Mouse (Mus musculus): ENCODE measurements at regions not wholly inside any gene's neighbourhood (a gene's known extent, or its start where the extent isn't known, plus 50 kb on each side); places are given as distances from the start of the nearest gene placed in this dataset.
"Not testable (repeated sequence)": the region's sequence is repeated elsewhere in the genome, so short reads cannot be mapped to it uniquely, and the experiment has no call there.

DNA sequence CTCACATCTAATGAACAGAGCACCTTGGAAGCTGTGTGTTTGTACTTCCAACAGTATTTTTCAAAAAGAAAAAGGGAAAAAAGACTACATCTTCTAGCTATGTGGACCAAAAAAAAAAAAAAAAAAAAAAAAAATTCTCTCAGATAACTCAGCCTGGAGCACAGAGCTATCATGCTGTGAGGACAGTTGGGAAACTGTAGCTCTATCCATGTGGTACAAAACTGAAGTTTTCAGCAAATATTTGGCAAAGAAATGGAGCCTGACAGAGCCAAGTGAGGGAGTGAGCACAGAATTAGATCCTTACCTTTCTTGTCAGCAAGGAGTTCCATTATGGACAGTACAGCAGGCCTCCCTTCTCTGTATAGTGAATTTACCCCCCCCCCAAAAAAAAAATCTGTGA, 550.2 kb downstream of the Rapgef2 start:
- DNase-seq = no peak

DNA sequence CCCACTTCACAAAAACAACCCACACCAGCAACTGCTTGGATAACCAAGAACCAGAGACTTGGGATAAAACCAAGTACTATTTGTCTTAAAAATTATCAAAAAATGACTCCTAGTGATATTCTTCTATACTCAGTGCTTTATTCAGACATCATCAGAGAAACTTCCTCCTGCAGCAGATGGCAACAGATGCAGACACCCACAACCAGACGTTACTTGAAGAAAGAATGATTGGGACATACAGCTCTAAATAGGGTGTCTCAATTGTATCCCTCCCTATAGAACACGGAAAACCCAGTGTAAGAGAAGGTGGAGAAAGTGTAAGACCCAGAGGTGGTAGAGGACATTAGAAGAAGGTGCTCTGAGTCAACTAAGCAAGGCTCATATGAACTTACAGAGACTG, 569.6 kb downstream of the Rapgef2 start:
- no peak for DNase-seq

DNA sequence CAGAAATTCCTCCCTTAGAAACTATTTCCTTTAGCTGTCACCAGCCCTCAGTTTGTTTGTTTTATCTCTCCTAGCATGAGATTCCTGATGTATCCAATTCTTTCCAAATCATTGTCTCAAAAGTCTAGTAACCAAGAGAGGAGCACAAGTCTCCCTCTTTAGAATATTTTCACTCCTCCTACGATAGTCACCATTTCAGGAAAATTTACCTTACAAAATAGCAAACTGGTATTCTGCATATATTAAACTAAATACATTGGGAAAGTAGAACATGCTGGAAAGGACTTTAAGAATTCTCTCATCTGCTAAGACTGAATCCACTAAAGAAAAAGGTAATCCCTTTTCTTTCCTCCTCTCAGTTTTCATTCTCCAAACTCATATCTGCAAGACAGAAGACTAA, 578.6 kb downstream of the Rapgef2 start:
- no peak for DNase-seq

DNA sequence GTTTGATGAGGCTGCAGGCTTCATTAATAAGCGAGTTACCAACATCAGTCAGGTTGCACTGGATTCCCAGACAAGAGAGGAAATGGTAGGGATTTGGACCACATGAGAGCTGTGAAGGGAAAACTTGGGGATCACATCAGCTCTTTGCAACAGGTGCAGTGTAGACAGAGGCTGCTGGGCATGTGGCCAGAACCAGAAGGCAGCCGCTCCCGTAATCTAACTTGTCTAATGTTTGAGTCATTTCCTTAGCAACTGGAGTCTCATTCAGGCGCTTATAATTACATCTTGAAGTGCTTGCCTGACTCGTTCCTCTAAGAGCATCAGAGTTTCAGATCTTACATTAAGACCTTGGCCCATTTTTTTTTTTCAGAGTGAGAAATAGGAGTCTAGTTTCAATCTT, 587.4 kb downstream of the Rapgef2 start:
- DNase-seq = peak; percentile 59

DNA sequence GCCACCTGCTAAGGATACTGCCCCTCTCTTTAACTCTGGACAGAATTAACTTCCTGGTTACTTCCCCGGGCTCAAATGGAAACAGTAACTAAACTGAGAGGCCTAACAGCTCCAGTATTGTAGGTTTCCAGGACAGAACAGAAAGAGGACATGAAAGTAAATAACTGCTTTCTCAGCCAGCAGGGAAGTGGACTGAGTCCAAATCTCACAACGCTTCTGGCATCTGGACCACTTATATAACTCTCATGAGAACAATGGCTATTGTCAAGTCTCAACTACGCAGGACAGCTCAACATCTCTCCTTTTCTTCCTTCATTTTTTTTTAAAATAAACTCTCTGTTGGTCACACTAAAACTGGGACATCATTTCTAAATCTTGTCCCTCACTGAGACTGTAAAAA, 594.8 kb downstream of the Rapgef2 start:
- no peak for DNase-seq

DNA sequence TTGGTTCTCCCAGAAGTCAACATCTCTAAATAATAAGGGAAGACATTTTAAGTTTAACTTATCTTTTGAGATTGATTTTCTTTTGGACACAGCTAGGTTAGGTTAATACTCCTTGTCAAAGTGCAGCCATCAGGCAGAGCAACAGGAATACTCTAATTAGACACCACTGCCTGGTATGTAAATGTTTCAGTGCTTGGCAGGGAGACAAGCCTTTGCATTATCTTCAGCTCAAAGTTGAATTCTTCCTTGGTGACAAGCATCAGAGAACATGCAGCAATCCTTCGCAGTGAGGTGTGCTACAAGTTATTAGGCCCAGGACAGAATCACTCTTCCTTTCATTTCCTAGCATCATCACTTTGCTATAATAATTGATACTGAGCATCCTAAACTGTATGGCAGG, 608.7 kb downstream of the Rapgef2 start:
- no peak for DNase-seq

DNA sequence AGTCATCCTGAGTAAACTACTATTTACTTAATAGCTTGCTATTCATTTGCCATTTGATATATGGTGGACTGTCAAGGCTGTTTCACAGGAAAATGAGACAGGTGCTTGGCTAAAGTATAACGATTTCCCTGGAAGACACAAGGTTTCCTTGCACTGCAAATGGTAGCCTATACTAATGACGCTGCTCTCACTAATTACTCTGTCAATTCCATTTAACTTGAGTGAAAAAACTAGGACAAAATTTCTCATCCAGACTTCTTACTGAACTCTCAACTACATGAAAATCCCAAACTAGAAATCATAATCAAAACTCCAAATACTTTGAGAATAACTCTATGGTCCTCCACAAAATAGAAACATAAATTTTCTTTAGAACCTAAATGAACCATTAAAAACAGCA, 609.5 kb downstream of the Rapgef2 start:
- no peak for DNase-seq

DNA sequence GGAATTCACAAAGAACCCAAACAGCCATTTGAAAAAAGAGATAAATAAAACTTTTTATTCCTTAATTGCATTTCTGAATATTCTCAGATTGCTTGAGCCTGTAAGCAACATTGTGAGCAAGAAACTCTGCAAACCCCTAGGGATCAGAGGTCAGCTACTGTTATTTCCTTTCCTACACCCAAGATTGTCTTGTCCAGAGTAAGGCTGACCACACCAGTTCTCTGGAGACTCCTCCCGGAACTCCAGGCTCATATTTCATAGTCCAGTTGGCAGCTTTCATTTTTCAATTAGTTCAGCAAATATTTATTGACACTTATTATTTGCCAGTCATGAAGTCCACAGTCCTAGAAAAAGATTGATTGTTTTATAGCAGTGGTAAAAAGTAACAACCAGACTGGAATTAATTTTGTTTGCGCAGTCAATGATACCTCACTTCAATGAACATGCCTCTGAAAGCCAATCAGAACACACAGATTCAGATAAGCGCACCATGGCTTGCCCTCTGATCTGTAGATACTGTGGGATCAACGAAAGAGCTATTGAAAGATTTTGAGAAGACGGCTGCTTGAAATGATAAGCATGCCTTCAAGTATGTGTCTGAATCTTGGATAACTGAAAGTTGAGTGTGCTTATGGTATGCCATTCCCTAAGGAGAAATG, 611.7 kb downstream of the Rapgef2 start:
- DNase-seq = no peak

DNA sequence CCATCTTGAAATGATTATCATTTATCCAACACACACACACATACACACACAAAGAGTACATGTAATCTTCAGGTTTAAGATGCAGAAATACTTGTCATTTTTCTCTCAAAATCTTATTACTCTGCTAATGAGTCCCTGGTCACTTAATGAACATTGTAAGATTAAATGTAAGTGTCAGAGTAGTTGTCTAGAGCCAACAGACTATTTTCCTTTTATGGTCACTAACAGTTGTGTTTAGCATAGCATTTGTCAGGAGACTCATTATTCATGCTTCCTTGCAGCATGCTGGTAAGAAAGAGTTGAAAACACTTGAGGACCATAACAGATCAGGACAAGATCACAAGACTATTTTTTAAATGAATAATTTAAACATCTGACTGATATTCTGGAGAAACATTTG, 618.3 kb downstream of the Rapgef2 start:
- no peak for DNase-seq

DNA sequence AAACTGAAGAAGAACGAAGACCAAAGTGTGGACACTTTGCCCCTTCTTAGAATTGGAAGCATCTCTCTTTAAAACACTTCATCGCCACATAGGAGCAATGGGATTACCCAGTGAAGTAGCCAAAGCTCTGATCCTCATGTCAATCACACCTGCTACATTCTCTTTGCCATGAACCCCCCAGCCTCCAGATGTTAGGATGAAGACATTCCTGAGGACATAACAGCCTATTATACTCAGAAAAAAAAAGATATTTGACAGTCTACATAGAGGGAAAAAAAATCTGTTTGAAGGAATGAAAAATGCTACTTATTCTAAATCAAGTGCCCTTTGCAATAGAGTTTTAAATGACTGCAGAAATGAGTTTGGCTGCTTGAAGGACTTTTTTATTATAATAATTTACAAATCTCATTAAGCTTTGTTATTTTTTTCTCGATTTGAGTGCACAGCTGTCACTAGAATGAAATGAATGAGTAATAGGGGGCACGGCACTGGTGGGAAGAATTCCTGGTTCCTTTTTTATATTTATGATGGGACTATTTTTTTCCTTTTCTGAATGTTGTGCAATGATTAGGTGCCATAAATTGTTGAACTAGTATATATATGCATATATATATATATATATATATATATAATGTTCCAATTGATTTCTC, 618.8 kb downstream of the Rapgef2 start:
- no peak for DNase-seq

DNA sequence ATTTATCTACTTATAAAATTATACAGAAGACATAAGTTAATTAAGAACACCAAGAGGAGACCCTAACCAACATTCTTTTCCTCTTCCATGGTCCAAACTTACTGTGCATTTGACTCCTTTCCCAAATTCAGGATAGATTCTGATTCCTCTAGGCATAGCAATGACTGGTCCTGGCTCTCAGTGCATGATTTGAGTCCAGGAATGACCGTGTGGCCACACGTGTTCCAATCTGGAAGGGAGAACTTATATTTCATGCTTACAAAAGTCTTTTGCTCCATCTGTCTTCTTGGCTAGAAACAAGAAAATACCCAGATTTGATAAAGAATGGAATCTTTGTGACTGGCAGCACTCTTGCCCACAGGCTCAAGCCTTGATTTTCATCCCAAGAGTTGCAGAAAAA, 638.2 kb downstream of the Rapgef2 start:
- no peak for DNase-seq

DNA sequence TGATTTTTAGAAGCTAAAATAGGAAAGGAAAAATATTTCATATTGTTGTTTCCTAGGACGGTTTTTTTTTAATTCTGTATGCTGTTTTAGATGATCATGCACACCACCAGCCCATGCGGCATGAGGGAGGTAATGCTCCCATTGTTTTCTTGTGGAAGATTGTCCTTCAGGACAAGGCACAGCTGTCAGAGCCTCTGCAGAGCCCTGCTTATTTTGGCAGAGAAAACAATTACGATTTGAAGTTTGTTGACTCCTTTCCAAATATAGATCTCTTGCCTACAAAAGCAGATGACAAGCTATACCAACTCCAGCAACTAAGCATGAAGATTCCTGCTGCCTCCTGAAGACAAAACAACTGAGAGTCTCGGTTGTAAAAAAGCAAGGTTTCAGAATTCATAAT, 650.9 kb downstream of the Rapgef2 start:
- no peak for DNase-seq

DNA sequence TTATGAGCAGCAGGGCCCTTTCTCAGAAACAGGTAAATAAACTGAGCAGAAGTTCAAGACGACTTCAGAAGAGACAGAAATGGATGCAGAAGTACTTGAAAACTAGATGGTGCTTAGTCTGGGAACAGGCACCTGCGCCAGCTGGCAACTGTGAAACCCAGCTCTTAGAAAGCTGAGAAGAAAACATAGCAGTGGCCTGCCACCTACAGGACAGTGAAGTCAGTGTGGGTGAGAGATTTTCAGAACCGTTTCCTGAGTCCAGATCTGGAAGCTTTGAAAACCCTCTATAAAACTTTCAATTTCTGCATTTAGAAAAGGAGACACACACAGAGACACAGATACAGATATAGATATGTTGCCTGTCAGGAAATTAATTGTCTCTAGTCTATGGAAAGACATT, 667.4 kb downstream of the Rapgef2 start:
- peak; percentile 41 for DNase-seq

DNA sequence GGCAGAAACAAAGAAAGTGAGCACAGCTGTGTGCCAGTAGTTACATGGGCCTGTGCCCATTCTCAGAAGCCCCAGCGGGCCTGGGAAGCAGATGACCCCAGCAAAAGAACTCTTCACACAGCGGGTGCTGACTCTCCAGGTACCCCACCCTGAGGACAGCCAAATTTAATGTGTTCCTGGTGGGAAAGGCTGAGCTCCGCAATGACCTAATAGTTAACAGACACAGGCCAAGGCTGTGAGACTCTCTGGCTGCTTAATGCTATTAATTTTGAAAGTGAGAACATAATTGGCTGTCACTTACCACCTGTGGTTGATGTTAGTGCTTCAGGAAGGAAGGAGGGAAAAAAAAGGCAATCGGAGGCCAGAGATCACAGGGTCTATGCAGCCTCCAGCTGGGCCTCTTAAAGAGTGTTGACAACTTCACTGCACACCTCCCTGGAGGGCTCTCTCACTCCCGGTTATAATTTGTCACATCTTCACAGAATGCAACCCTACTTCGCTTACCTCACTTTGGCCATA, 691.5 kb downstream of the Rapgef2 start:
- DNase-seq = no peak

DNA sequence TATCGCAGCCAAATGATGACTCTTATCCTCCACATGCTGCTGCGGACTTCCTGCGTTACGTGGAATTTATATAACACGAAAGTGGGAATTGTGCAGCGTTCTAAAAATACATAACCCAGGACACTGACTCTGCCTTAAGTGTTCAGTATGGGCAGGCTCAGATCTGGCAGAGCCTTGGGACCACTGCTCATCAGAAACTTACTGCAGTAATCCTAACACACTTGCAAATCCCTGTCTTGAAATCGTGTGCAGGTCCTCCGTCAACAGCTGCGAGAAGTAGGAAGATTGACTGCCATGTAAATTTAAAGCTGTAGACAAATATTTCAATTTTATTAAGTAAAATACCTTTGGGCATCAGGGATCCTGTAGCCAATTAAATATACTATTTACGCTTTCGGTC, 692.0 kb downstream of the Rapgef2 start:
- DNase-seq = no peak

DNA sequence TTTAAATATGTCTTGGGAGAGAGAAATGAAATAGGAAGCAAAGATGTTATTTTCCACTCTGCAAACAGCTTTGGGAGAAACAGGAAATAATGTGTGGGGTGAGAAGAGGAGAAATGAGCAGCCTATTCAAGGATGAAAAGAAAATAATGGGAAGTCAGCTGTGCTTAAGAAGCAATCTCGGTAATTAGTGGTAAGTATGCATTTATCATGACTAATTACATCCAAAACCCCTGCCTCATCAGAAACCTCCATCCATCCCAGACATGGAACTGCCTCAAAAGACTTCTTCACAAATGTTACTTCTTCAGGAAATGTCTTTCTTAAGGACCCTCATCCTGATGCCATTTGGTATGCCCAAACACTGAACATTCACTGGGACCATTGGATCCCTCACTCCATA, 699.7 kb downstream of the Rapgef2 start:
- DNase-seq = no peak

DNA sequence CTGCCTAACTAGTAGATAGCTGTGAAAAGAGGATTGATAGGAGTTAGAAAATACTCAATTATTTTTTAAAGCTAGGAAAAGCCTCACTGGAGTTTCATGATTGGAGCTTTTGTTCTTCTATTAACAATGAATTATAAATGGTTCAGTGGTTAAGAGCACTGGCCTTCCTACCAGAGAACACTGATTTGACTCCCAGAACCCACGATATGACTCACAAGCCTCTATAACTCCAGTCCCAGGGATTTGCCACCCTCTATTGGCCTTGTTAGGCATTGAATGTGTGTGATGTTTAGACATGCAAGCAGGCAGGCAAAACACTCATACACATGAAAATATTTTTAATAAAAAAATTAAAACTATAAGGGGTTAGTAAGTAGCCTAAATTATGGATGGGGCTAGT, 704.4 kb downstream of the Rapgef2 start:
- peak; percentile 6 for DNase-seq

DNA sequence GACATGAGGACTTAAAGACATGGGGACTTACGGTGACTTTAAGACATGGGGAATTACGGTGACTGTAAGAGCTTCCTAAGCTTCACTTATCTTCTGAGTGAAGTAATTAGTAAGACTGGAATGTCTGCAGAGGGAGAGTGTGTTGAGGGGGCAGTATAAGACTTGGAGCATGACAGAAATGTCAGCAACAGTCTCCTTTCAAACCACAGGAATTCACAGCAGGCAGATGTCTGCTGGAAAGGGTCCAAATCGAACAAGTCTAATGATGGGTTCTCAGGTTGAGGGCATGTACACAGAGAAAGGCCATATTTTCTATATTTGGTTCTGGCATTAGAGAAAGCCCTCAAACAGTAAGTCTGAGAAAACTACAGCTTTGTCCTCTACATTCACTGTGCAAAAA, 705.2 kb downstream of the Rapgef2 start:
- DNase-seq = no peak

DNA sequence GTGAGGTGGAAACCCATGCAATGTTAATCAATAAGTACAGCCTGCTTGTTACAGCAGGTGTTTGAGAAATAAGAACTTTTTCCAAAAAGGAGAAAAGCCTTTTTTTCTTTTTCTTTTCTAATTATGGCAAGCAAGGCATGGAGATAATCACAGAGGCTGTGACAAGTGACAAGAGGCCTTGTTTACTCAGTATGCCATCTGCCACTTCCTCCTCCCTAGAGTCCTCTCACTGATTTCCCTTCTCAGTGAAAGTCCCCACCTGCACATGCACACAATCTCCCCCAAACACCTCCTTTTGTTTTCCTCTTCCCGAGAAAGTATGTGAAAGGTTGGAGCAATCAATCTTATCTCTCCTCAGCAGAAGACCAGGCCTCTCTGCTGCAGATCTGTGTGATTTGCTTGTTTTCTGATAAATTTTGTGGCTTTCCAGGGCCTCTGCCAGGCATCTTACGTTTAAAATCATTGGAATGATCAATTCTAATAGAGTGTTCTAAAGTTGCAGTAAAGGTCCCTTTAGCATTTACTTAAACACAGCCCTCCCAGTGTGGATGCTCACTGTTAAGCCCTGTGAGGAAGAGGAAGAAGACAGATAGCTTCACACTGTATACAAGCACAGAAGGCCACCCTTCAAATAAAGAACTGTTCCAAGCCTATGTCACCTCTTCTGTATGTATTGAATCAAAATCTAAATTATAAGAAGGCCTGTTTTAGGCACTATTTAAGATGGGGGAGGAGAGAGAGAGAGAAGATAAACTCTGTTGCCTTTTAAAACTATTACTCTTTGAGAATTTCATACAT, 710.5 kb downstream of the Rapgef2 start:
- DNase-seq = no peak

DNA sequence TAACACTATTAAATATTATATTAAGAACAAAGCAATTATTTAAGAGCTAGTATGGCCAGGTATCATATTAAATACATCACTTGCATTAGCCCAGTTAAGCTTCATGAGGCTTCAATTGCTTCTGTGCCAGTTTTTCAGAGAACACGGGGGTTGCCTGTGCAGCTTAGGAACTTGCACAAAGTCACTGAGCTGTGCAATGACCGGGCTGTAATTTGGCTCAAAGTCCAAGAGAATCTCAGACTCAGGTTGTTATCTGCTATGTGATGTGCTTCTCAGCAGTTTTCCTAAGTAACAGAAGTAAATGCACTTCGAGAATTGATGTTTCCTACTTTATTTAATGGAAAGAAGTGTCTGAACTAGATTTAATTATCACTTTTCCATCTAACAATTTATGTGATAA, 711.5 kb downstream of the Rapgef2 start:
- no peak for DNase-seq

DNA sequence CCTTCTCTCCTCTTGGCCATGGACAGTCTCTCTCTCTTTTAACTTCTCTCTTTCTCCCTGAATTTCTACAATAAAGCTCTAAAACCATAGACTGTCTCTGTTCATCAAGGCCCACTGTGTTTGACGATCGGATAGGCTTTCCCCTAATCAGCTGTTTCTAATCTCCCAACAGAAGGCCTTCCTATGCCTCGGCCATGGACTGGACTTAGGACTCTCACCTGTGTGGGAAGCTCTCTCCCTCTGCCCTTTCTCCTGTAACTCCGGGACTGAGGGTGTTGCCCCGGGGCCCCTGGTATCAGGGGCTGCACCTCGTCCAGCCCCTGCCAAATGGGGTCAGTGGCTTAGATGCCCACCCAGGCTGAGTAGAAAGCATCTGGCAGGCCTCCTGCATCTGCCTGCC, 713.0 kb downstream of the Rapgef2 start:
- no peak for DNase-seq

DNA sequence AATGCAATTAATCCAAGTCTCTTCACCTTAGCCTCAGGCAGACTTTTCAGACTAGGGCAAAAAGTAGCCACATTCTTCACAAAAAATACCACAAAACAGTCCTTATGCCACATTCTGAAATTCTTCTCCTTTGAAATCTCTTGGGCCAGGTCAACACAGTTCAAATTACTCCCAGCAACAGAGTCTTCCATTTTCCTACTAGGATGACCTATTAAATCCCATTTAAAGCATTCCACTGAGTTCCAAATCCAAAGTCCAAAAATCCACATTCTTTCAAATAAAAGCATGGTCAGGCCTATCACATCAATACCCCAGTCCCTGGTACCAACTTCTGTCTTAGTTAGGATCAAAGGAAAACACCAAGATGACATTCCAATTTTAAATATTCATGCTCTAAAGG, 721.4 kb downstream of the Rapgef2 start:
- DNase-seq = not testable (repeated sequence)

Data from right cerebral cortex, postnatal 14 days (tissue).